Mouse (Mus musculus): ENCODE measurements around the gene Rps6kl1. TPM values are rescaled to one million over a fixed set of nuclear protein-coding genes. Genes with fewer than 3 reads are reported as not detected.

Gene Rps6kl1
- total RNA-seq, 2 experiments from 2014 or later = 41.5 to 48.4 TPM

GRCm38 (mm10) chr12:85109426-85109825 is 41.6 kb downstream of the Rps6kl1 start:
- no peak for DNase-seq (ENCODE audit: low spot score in 2 of 2)

GRCm38 (mm10) chr12:85108643-85109042 is 42.4 kb downstream of the Rps6kl1 start:
- DNase-seq (ENCODE audit: low spot score in 2 of 2) = no peak

GRCm38 (mm10) chr12:85106292-85106691 is 44.8 kb downstream of the Rps6kl1 start:
- DNase-seq (ENCODE audit: low spot score in 2 of 2) = no peak

GRCm38 (mm10) chr12:85104789-85105188 is 46.3 kb downstream of the Rps6kl1 start:
- no peak for DNase-seq (ENCODE audit: low spot score in 2 of 2)

GRCm38 (mm10) chr12:85103096-85103495 is 48.0 kb downstream of the Rps6kl1 start:
- no peak for DNase-seq (ENCODE audit: low spot score in 2 of 2)

GRCm38 (mm10) chr12:85101521-85102106 is 49.5 kb downstream of the Rps6kl1 start:
- DNase-seq (ENCODE audit: low spot score in 2 of 2) = no peak

GRCm38 (mm10) chr12:85101001-85101400 is 50.1 kb downstream of the Rps6kl1 start:
- no peak for DNase-seq (ENCODE audit: low spot score in 2 of 2)

GRCm38 (mm10) chr12:85095859-85096258 is 55.2 kb downstream of the Rps6kl1 start:
- DNase-seq (ENCODE audit: low spot score in 2 of 2) = no peak

- no peak for DNase-seq (ENCODE audit: low spot score in 2 of 2)
Observed at GRCm38 (mm10) chr12:85095146-85095545, 55.9 kb downstream of the Rps6kl1 start.

- no peak for DNase-seq (ENCODE audit: low spot score in 2 of 2)
Observed at GRCm38 (mm10) chr12:85094706-85095105, 56.4 kb downstream of the Rps6kl1 start.

- DNase-seq (ENCODE audit: low spot score in 2 of 2) = peak; percentile 35 to 55
Observed at GRCm38 (mm10) chr12:85094010-85094409, 57.1 kb downstream of the Rps6kl1 start.

- peak; percentile 72 to 80 for DNase-seq (ENCODE audit: low spot score in 2 of 2)
Observed at GRCm38 (mm10) chr12:85092214-85092613, 58.9 kb downstream of the Rps6kl1 start.

GRCm38 (mm10) chr12:85091190-85091589 is 59.9 kb downstream of the Rps6kl1 start:
- no peak for DNase-seq (ENCODE audit: low spot score in 2 of 2)

GRCm38 (mm10) chr12:85087845-85088244 is 63.2 kb downstream of the Rps6kl1 start:
- DNase-seq (ENCODE audit: low spot score in 2 of 2) = no peak

Other genes with a start within 250 kb of the Rps6kl1 start
- gene Fcf1, start 180.4 kb downstream of the Rps6kl1 start, total RNA-seq (2021) = 10 to 100 TPM; 33.8 to 34.9 TPM
- 10 to 100 TPM; 79.5 to 91.8 TPM for gene Arel1, start 180.4 kb downstream of the Rps6kl1 start, total RNA-seq (2021)
- 100 to 1,000 TPM; 120 to 131 TPM for gene Ylpm1, start 154.9 kb downstream of the Rps6kl1 start, total RNA-seq (2021)
- gene Prox2, start 40.5 kb downstream of the Rps6kl1 start, total RNA-seq (2021) = 1 to 10 TPM; 1.1 to 1.4 TPM
- 100 to 1,000 TPM; 162 to 167 TPM for gene Dlst, start 40.4 kb downstream of the Rps6kl1 start, total RNA-seq (2021)
- gene Pgf, start 26.5 kb upstream of the Rps6kl1 start, total RNA-seq (2021) = 1 to 10 TPM; 5.1 to 6.0 TPM
- 10 to 100 TPM; 57.4 to 85.0 TPM for gene Eif2b2, start 68.2 kb upstream of the Rps6kl1 start, total RNA-seq (2021)
- gene Mlh3, start 119.3 kb upstream of the Rps6kl1 start, total RNA-seq (2021) = 10 to 100 TPM; 12.3 to 13.3 TPM
- 10 to 100 TPM; 30.6 to 31.9 TPM for gene Acyp1, start 137.2 kb upstream of the Rps6kl1 start, total RNA-seq (2021)
- under 1 TPM; 0.33 to 0.71 TPM for gene Zc2hc1c, start 137.3 kb upstream of the Rps6kl1 start, total RNA-seq (2021)
- gene Nek9, start 188.1 kb upstream of the Rps6kl1 start, total RNA-seq (2021) = 10 to 100 TPM; 29.6 to 31.7 TPM
- gene Tmed10, start 223.6 kb upstream of the Rps6kl1 start, total RNA-seq (2021) = 100 to 1,000 TPM; 147 to 155 TPM